Mouse (Mus musculus): ENCODE results near the gene Zfp316. TPM values are rescaled to one million over a fixed set of nuclear protein-coding genes. Genes with fewer than 3 reads are reported as not detected.

The Zfp316 gene
- 14.0 and 15.0 TPM in 2 replicates for polyA plus RNA-seq (2015; fragmentation: Nextera tagmentation; extraction: Ambion mirVana)

- H3K36me3 ChIP-seq (replicated peaks): no peaks in the 10 kb centered on the region
- H3K9me3 ChIP-seq: no peaks in the 10 kb centered on the region
- ATAC-seq (replicated peaks): peak; percentile 86
- peak within 1 kb of the TSS; percentile 97 for H3K9ac ChIP-seq
- H3K4me1 ChIP-seq: peaks cover 49% of the 10 kb centered on the region
- H3K27me3 ChIP-seq (replicated peaks): no peaks in the 10 kb centered on the region
- peak within 1 kb of the TSS; percentile 95 for H3K4me3 ChIP-seq
- H3K27ac ChIP-seq: peak within 1 kb of the TSS; percentile 89
- H3K4me2 ChIP-seq: peak within 1 kb of the TSS; percentile 91
- 1% methylated on average over 69 of the region's 79 CpGs for WGBS
Observed at GRCm38 (mm10) chr5:143269363-143270150, at the start of gene Zfp316. TSS of gene Zfp316 (minus strand) at chr5:143270022.

- no peaks in the 10 kb centered on the region for H3K9me3 ChIP-seq
- H3K36me3 ChIP-seq (replicated peaks): peaks cover 28% of the 10 kb centered on the region; the same call in 1 of the 2 replicates
- H3K4me2 ChIP-seq: no peak overlapping the region
- no peaks in the 10 kb centered on the region for H3K27me3 ChIP-seq (replicated peaks)
- ATAC-seq (replicated peaks): no peak
- WGBS: 87% methylated on average over 8 of the region's 8 CpGs
- H3K9ac ChIP-seq: no peak overlapping the region
- no peak overlapping the region for H3K27ac ChIP-seq
- H3K4me3 ChIP-seq: no peak overlapping the region
- H3K4me1 ChIP-seq: peaks cover 18% of the 10 kb centered on the region
Observed at GRCm38 (mm10) chr5:143317288-143317610, 47.4 kb upstream of the Zfp316 start.

GRCm38 (mm10) chr5:143316605-143317287 lies 46.9 kb upstream of the Zfp316 start:
- Histone ChIP-seq H3K4me1 (peaks cover 21% of the 10 kb centered on the region), H3K27ac (no peak overlapping the region), H3K36me3 (replicated peaks) (peaks cover 32% of the 10 kb centered on the region; the same call in 1 of the 2 replicates), H3K4me3 (no peak overlapping the region), H3K27me3 (replicated peaks) (no peaks in the 10 kb centered on the region), H3K9me3 (no peaks in the 10 kb centered on the region), H3K4me2 (no peak overlapping the region), H3K9ac (no peak overlapping the region)
- 89% methylated on average over 5 of the region's 5 CpGs for WGBS
- ATAC-seq (replicated peaks): no peak

- H3K9ac ChIP-seq: no peak overlapping the region; the same call in 1 of the 2 replicates
- 12% methylated on average over 8 of the region's 8 CpGs for WGBS
Observed at GRCm38 (mm10) chr5:143315514-143315888, 45.7 kb upstream of the Zfp316 start.

GRCm38 (mm10) chr5:143314730-143315513 lies 45.1 kb upstream of the Zfp316 start, which contains the start of gene E130309D02Rik:
TSS of gene E130309D02Rik (minus strand) at chr5:143315360.
- peak within 1 kb of the TSS; percentile 96 for H3K4me3 ChIP-seq
- under 1% methylated on average over 93 of the region's 101 CpGs for WGBS
- peaks cover 30% of the 10 kb centered on the region for H3K4me1 ChIP-seq
- no peaks in the 10 kb centered on the region for H3K9me3 ChIP-seq
- H3K9ac ChIP-seq: peak within 1 kb of the TSS; percentile 98
- ATAC-seq (replicated peaks): peak; percentile 86
- peak within 1 kb of the TSS; percentile 99 for H3K27ac ChIP-seq
- H3K36me3 ChIP-seq (replicated peaks): peaks cover 42% of the 10 kb centered on the region; the same call in 1 of the 2 replicates
- no peaks in the 10 kb centered on the region for H3K27me3 ChIP-seq (replicated peaks)
- H3K4me2 ChIP-seq: peak within 1 kb of the TSS; percentile 88

More at GRCm38 (mm10) chr5:143315514-143315888, 45.7 kb upstream of the Zfp316 start:
- peak overlapping the region; percentile 99; the same call in 1 of the 2 replicates for H3K27ac ChIP-seq
- H3K4me2 ChIP-seq: peak overlapping the region; percentile 88
- H3K4me3 ChIP-seq: peak overlapping the region; percentile 96
- no peaks in the 10 kb centered on the region for H3K9me3 ChIP-seq
- H3K36me3 ChIP-seq (replicated peaks): peaks cover 42% of the 10 kb centered on the region; the same call in 1 of the 2 replicates
- H3K4me1 ChIP-seq: peaks cover 30% of the 10 kb centered on the region
- H3K27me3 ChIP-seq (replicated peaks): no peaks in the 10 kb centered on the region
- ATAC-seq (replicated peaks): peak; percentile 48

GRCm38 (mm10) chr5:143314183-143314729 lies 44.4 kb upstream of the Zfp316 start:
- ATAC-seq (replicated peaks): peak; percentile 16; the same call in 1 of the 2 replicates
- H3K4me3 ChIP-seq: peak overlapping the region; percentile 96
- peaks cover 30% of the 10 kb centered on the region for H3K4me1 ChIP-seq
- peak overlapping the region; percentile 98 for H3K9ac ChIP-seq
- peak overlapping the region; percentile 88 for H3K4me2 ChIP-seq
- H3K27me3 ChIP-seq (replicated peaks): no peaks in the 10 kb centered on the region
- WGBS: 1% methylated on average over 16 of the region's 16 CpGs
- peak overlapping the region; percentile 99 for H3K27ac ChIP-seq
- H3K36me3 ChIP-seq (replicated peaks): peaks cover 36% of the 10 kb centered on the region; the same call in 1 of the 2 replicates
- no peaks in the 10 kb centered on the region for H3K9me3 ChIP-seq

- Histone ChIP-seq H3K4me3 (no peak overlapping the region), H3K4me1 (peaks cover 30% of the 10 kb centered on the region), H3K9ac (no peak overlapping the region), H3K4me2 (peak overlapping the region; percentile 0; the same call in 1 of the 2 replicates), H3K9me3 (no peaks in the 10 kb centered on the region), H3K27me3 (replicated peaks) (no peaks in the 10 kb centered on the region), H3K27ac (no peak overlapping the region), H3K36me3 (replicated peaks) (peaks cover 29% of the 10 kb centered on the region; the same call in 1 of the 2 replicates)
- no peak for ATAC-seq (replicated peaks)
- 68% methylated on average over 8 of the region's 8 CpGs for WGBS
Observed at GRCm38 (mm10) chr5:143311886-143312285, 42.1 kb upstream of the Zfp316 start.

- H3K27ac ChIP-seq: no peak overlapping the region
- H3K9ac ChIP-seq: no peak overlapping the region
- no peaks in the 10 kb centered on the region for H3K27me3 ChIP-seq (replicated peaks)
- no peak for ATAC-seq (replicated peaks)
- 95% methylated on average over 7 of the region's 7 CpGs for WGBS
- peaks cover 30% of the 10 kb centered on the region for H3K4me1 ChIP-seq
- no peak overlapping the region for H3K4me3 ChIP-seq
- H3K9me3 ChIP-seq: no peaks in the 10 kb centered on the region
- peaks cover 39% of the 10 kb centered on the region for H3K36me3 ChIP-seq (replicated peaks)
- no peak overlapping the region for H3K4me2 ChIP-seq
Observed at GRCm38 (mm10) chr5:143309916-143310315, 40.1 kb upstream of the Zfp316 start.

- H3K36me3 ChIP-seq (replicated peaks): peaks cover 39% of the 10 kb centered on the region
- H3K9ac ChIP-seq: no peak overlapping the region
- H3K9me3 ChIP-seq: no peaks in the 10 kb centered on the region
- no peak overlapping the region for H3K4me2 ChIP-seq
- no peak overlapping the region for H3K27ac ChIP-seq
- no peaks in the 10 kb centered on the region for H3K27me3 ChIP-seq (replicated peaks)
- H3K4me1 ChIP-seq: peaks cover 27% of the 10 kb centered on the region
- no peak overlapping the region for H3K4me3 ChIP-seq
- no peak for ATAC-seq (replicated peaks)
- 93% methylated on average over 5 of the region's 5 CpGs for WGBS
Observed at GRCm38 (mm10) chr5:143308825-143309224, 39.0 kb upstream of the Zfp316 start.

GRCm38 (mm10) chr5:143304251-143304650 lies 34.4 kb upstream of the Zfp316 start:
- Histone ChIP-seq H3K4me3 (no peak overlapping the region), H3K9ac (no peak overlapping the region), H3K27ac (no peak overlapping the region), H3K36me3 (replicated peaks) (peaks cover 46% of the 10 kb centered on the region), H3K4me1 (peaks cover 4% of the 10 kb centered on the region; the same call in 1 of the 2 replicates), H3K9me3 (no peaks in the 10 kb centered on the region), H3K27me3 (replicated peaks) (no peaks in the 10 kb centered on the region), H3K4me2 (no peak overlapping the region)
- WGBS: 85% methylated on average over 7 of the region's 7 CpGs
- ATAC-seq (replicated peaks): no peak

GRCm38 (mm10) chr5:143301296-143301695 lies 31.5 kb upstream of the Zfp316 start:
- Histone ChIP-seq H3K36me3 (replicated peaks) (peaks cover 36% of the 10 kb centered on the region), H3K27ac (no peak overlapping the region), H3K9ac (no peak overlapping the region), H3K4me1 (no peaks in the 10 kb centered on the region; the same call in 1 of the 2 replicates), H3K27me3 (replicated peaks) (no peaks in the 10 kb centered on the region), H3K9me3 (no peaks in the 10 kb centered on the region), H3K4me2 (no peak overlapping the region), H3K4me3 (no peak overlapping the region)
- no peak for ATAC-seq (replicated peaks)
- 84% methylated on average over 8 of the region's 8 CpGs for WGBS
